Mouse (Mus musculus) layer of hippocampus, postnatal 14 days (tissue): ENCODE results near the gene Gm9376. TPM values are rescaled to one million over a fixed set of nuclear protein-coding genes. Genes with fewer than 3 reads are reported as not detected.

Source experiments
- DNase-seq, 2 experiments: peaks; one replicate each; pipeline ENCODE4 v3.0.0; 2021 to 2022; ENCODE audit warnings: low spot score in 2 of 2, mixed read lengths in 1 of 2
- microRNA-seq, 2 experiments: library from miRNA; unstranded; fragments of <30 nt; microRNA quantifications; one replicate each; pipeline ENCODE4 v1.2.0; 2021
- total RNA-seq, 2 experiments: library from RNA; stranded (reverse); gene quantifications; 2 replicates each; pipeline ENCODE4 v1.2.3; 2021

Gm9376 gene
- total RNA-seq, 2 experiments from 2014 or later, result not detected

DNA sequence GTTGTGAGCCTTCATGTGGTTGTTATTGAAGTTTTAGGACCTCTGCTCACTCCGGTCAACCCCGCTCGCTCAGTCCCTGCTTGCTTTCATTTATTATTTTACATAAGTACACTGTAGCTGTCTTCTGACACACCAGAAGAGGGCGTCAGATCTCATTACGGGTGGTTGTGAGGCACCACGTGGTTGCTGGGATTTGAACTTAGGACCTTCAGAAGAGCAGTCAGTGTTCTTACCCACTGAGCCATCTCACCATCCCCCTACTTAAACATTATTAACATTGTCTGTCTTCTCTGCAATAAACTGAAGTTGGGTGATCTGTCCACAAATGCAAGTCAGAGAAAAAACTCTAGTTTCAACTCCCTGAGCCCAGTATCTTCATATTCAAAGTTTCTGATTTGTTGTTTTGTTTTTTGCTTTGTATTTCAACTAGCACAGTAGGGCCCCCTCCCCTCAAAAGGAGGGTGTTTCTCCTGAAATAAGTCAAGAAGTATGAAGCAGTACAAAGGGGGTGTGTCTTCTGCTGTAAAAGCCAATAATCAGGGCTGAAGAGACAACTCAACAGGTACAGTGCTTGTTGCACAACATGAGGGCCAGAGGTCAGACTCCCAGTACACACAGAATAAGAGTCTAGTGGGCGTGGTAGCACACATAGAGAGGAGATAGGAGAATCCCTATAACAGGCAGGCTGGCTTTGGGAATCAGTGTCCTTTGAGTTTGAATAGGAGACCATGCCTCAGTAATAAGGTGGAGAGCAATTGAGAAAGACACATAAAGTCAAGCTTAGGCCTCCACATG is 11.1 kb downstream of the Gm9376 start:
- no peak for DNase-seq

- DNase-seq, result no peak
These were observed 15.5 kb downstream of the Gm9376 start for GRCm38 (mm10) chr14:118282272-118282671.

DNA sequence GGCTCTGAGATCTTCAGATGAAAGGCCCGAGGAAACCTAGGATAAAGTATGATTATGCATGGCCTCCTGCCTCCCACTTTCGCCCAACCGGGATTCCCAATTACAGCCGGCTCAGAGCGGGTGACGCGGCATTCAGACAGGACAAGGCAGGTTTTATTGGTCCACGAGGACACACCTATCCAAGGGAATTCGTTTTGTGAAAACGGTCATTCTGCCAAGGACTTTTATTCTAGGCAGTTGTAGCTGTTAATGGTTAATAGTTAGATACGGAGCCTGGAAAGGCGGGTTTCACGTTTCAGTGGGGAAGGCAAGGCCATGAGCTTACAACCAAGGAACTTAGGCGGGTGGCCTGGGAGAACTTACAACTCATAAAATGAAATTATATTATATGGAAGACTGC is 16.2 kb downstream of the Gm9376 start:
- DNase-seq, result no peak

GRCm38 (mm10) chr14:118286096-118286495 is 19.3 kb downstream of the Gm9376 start:
- DNase-seq, result peak in 1 of 2 experiments; percentile 39

- peak in 1 of 2 experiments; percentile 12 for DNase-seq
These were observed 22.4 kb downstream of the Gm9376 start for GRCm38 (mm10) chr14:118289133-118289532.

- DNase-seq, result no peak
These were observed 23.2 kb downstream of the Gm9376 start for GRCm38 (mm10) chr14:118290009-118290408.

DNA sequence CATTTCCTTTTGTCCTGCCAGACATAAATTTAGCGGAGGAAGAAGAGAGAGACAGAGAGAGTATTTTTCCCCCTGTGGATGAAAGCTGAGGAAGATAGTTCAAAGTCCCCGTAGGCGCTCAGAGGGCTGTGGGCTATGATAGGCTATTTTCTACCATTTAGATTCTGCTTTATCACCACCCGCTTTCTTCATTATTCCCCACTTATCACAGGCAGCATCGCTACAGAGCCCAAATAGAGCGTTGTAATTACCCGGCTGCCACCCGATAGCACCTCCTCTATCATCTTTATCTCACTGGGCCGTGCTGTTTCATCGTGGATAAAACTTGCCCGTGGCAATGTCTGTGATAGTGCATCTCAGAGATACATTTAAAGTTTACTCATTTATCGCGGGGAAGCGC is 35.8 kb downstream of the Gm9376 start:
- DNase-seq, result no peak

DNA sequence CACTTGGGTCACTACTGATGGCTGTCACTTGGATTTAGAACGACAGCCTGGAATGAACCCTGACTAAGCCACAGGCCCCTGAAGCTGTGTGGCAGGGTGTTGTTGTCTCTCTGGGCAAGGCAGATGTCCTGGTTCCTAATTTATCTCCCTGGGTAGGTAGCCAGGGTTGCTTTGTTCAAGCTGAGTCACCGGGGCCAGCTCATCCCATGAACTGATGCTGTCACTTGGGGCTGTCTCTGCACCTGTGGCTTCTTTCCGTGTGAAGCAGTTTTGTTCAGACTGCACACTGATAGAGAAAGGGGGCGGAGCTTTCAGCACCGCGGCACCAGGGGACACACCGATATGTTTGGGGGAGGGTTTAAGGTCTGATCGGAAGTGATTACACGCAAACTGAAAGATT is 37.8 kb downstream of the Gm9376 start:
- no peak for DNase-seq

GRCm38 (mm10) chr14:118305951-118306350 is 39.2 kb downstream of the Gm9376 start:
- no peak for DNase-seq

GRCm38 (mm10) chr14:118307060-118307459 is 40.3 kb downstream of the Gm9376 start:
- no peak for DNase-seq

DNA sequence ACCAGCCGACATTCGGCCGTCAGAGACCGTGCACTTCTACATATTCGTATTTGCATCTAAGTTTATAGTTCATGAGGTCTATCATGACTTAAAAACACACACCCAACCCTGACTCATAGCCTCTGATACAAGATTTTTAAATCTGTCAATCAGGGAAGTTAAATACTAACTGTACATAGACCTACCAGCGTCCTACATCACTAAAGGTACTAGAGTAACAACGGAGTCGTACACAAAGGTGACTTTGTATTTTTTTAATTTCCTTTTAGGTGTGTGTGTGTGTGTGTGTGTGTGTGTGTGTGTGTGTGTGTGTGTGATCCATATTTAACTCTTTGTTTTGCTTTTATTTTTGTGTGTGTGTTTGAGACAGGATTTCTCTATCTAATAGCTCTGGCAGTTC is 44.9 kb downstream of the Gm9376 start:
- no peak for DNase-seq

DNA sequence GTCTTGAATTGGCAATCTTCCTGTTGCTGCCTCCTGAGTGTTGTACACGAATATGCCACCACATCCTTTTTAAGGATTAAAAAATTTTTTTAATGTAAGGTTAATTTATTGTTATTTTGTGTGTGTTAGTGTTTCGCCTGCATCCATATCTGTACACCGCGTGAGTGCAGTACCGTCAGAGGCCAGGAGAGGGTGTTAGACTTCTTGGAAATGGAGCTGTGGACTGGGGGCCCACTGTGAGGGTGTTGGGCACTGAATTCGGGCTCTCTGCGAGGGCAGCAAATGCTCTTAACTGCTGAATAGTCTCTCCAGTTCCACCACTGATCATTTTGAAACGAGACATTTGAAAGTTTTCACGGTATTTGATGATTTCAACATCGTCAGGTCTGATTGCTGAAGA is 45.9 kb downstream of the Gm9376 start:
- no peak for DNase-seq

DNA sequence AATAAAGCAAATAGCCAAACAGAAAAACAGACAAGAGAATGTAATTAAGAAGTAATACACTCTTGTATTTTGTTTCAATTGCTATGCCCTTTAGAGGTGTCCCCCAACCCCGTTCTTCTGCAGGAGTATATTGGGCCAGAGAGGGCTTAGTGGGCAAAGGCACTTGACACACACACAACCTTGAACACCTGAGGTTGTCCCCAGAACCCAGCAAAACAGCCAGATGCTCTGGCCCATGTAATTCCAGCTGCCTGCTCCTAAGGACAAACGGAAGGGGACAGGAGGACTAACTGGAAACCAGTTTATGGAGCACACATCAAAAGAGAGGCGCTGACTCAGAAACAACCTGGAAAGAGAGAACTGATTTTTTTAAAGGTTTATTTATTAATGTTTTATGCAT is 47.2 kb downstream of the Gm9376 start:
- DNase-seq, result no peak

GRCm38 (mm10) chr14:118317260-118317659 is 50.5 kb downstream of the Gm9376 start:
- peak in 1 of 2 experiments; percentile 35 for DNase-seq

Small RNAs within 50 kb of the gene (microRNA-seq; reads per million reads assigned to microRNA genes)
- 0 to 0.85 reads per million in 2 experiments for gene Mir6241

Other genes starting within 250 kb of the Gm9376 start
- 1 to 10 TPM in 1 of 2 experiments, under 1 TPM in 1; 0.83 to 1.0 TPM for gene Dct, start 214.7 kb upstream of the Gm9376 start, total RNA-seq
- 10 to 100 TPM; 11.0 to 11.3 TPM for gene Tgds, start 134.2 kb upstream of the Gm9376 start, total RNA-seq
- 10 to 100 TPM; 26.4 to 26.5 TPM for gene Gpr180, start 129.8 kb upstream of the Gm9376 start, total RNA-seq
- gene Sox21, start 29.9 kb upstream of the Gm9376 start, total RNA-seq, result 1 to 10 TPM; 9.1 to 9.7 TPM